Mouse (Mus musculus) erythroblast, adult 5-6 weeks (primary cell): Measurements from ENCODE around the gene Tmem266. TPM values are rescaled to one million over a fixed set of nuclear protein-coding genes. Genes with fewer than 3 reads are reported as not detected.

Source experiments
- ATAC-seq: replicated peaks from 2 replicates; pipeline ENCODE4 v1.8.0; 2016; ENCODE audit warnings: moderate number of reproducible peaks, mild to moderate bottlenecking, moderate TSS enrichment, inconsistent platforms; ENCODE audit not compliant: poor library complexity, low FRiP score, severe bottlenecking
- total RNA-seq, 2 experiments: library from RNA; stranded (forward) in 1 of 2; stranded (reverse) in 1 of 2; fragments of 150-400 nt in 1 of 2; fragments of 200-764, 138-1000 nt in 1 of 2; gene quantifications; 2 replicates each; pipeline versions ENCODE4 v1.2.3 to v1.2.4; 2015 to 2017; ENCODE audit warnings: low replicate concordance in 2 of 2

Gene Tmem266
- total RNA-seq, 2 experiments from 2014 or later: not detected

- ATAC-seq: no peak
Observed at GRCm38 (mm10) chr9:55438433-55438832, 111.7 kb downstream of the Tmem266 start.

- ATAC-seq: no peak
Observed at GRCm38 (mm10) chr9:55439206-55439780, 112.6 kb downstream of the Tmem266 start.

DNA sequence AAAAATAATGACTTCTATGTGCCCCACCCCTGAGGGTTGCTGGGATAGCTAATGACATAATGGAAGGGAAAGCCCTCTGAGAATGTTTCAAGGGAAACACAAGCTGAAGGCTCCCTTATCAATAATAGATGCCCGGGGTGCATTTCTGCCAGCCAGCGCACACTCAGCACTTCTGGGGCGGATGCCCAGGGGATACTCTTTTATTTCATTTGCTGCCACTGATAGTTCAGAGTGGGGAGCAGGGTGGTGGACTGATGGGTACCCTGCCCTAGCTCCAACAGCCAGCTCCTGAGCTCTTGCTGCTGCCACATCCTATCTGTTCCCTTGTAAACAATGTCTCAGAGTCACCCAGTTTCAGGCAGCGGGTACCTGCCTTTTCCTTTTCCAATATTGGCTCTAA lies 120.8 kb downstream of the Tmem266 start:
- ATAC-seq: no peak

- no peak for ATAC-seq
Observed at GRCm38 (mm10) chr9:55449108-55449507, 122.4 kb downstream of the Tmem266 start.

GRCm38 (mm10) chr9:55450035-55450434 lies 123.3 kb downstream of the Tmem266 start:
- no peak for ATAC-seq

- no peak for ATAC-seq
Observed at GRCm38 (mm10) chr9:55451426-55451825, 124.7 kb downstream of the Tmem266 start.

GRCm38 (mm10) chr9:55452906-55453305 lies 126.2 kb downstream of the Tmem266 start:
- ATAC-seq: no peak

- ATAC-seq: no peak
Observed at GRCm38 (mm10) chr9:55453366-55453765, 126.7 kb downstream of the Tmem266 start.

- ATAC-seq: no peak; the same call in 1 of the 2 replicates
Observed at GRCm38 (mm10) chr9:55468397-55468796, 141.7 kb downstream of the Tmem266 start.

DNA sequence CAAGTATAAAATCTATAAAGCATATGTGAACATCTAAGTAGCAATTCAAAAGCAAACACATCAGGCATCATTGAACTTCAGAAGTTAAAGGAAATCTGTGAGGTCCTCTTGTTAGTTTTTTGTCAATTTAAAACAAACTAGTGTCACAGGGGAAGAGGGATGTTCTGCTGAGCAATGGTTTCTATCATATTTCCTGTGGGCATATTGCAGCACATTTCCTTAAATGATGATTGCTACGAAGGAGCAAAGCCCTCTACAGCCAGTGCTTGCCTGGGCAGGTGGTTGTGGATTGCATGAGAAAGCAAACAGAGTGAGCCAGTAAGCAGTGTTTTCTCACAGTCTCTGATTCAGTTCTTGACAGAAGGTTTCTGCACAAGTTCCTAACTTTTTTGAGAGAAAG lies 149.4 kb downstream of the Tmem266 start:
- no peak for ATAC-seq

DNA sequence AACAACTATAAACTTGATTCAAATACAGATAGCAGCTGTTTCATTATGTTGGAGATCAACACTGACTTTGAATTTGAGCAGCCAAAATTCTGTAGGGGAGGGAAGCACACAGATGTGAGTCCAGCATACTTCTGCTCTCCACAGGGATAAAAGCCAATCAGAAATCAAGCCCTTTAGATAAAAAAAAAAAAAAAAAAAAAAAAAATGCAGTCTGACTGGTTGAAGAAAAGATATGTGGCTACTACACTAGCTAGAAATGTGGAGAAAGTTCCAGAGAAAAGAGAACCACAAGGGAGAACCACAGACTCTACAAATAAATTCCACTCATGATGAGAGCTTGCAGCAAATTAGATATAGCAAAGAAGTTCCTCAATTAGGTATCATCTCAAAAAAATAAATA lies 152.0 kb downstream of the Tmem266 start:
- ATAC-seq: no peak

- no peak for ATAC-seq
Observed at GRCm38 (mm10) chr9:55482116-55482515, 155.4 kb downstream of the Tmem266 start.

Other genes with a start within 250 kb of the Tmem266 start
- gene Ube2q2, start 178.1 kb upstream of the Tmem266 start, total RNA-seq (2015; ENCODE audit: low replicate concordance): 9.6 and 11.1 TPM in 2 replicates
- gene Ube2q2, start 178.1 kb upstream of the Tmem266 start, total RNA-seq (2017; ENCODE audit: low replicate concordance): 10.9 and 15.4 TPM in 2 replicates
- gene Fbxo22, start 118.0 kb upstream of the Tmem266 start, total RNA-seq (2015; ENCODE audit: low replicate concordance): 12.3 and 13.6 TPM in 2 replicates
- 9.8 and 10.2 TPM in 2 replicates for gene Fbxo22, start 118.0 kb upstream of the Tmem266 start, total RNA-seq (2017; ENCODE audit: low replicate concordance)
- gene Nrg4, start 69 bp upstream of the Tmem266 start, total RNA-seq (2015; ENCODE audit: low replicate concordance): 2.1 TPM in 2 replicates
- 1.7 and 2.4 TPM in 2 replicates for gene Nrg4, start 69 bp upstream of the Tmem266 start, total RNA-seq (2017; ENCODE audit: low replicate concordance)
- gene Etfa, start 185.3 kb downstream of the Tmem266 start, total RNA-seq (2015; ENCODE audit: low replicate concordance): 37.2 and 39.2 TPM in 2 replicates
- 14.1 and 32.3 TPM in 2 replicates for gene Etfa, start 185.3 kb downstream of the Tmem266 start, total RNA-seq (2017; ENCODE audit: low replicate concordance)
- gene Isl2, start 211.8 kb downstream of the Tmem266 start, total RNA-seq (2015; ENCODE audit: low replicate concordance): not detected in 2 replicates
- not detected in 2 replicates for gene Isl2, start 211.8 kb downstream of the Tmem266 start, total RNA-seq (2017; ENCODE audit: low replicate concordance)